Mouse (Mus musculus): Measurements from ENCODE around the gene Ckmt1.

DNA sequence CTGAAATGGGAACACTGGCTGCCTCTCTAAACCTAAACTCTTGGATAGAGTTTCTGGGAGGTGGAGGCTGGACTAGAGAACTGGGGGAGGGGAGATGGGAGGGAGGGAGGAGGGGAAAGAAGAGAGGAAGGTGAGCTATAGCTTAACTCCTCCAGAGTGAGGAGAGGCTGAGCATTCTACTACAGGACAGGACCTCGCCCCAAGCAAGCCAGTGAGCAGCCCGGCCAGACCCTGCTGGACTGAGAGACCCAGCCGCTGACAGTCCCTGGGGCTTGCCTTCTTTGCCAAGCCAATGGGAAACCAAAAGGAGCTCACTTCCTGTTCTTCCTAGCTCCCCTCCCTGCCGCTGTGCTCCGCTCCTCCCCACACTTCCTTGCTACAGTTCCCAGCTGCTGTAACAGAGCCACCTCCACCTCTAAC, 48.5 kb upstream of the Ckmt1 start:
- TF ChIP-seq CTCF (IDR thresholded peaks at IDR 0.05; ENCODE audit: low read depth) = no peak
- no peak for TF ChIP-seq EP300 (IDR thresholded peaks at IDR 0.05; ENCODE audit: low read depth)
